Mouse (Mus musculus) heart, adult 8-10 months (tissue): ENCODE results near the gene Pigf. TPM values are rescaled to one million over a fixed set of nuclear protein-coding genes. Genes with fewer than 3 reads are reported as not detected.
"Not testable (repeated sequence)": the region's sequence is repeated elsewhere in the genome, so short reads cannot be mapped to it uniquely, and the experiment has no call there.

Experiments used
- DNase-seq: peaks from one replicate; pipeline ENCODE4 v3.0.0; 2022; ENCODE audit warnings: low spot score
- total RNA-seq, 4 experiments: library from RNA; stranded (reverse); gene quantifications; 2 replicates each; pipeline ENCODE4 v1.2.4; 2022

Pigf gene
- total RNA-seq, result 1 to 10 TPM; 2.0 to 4.1 (median 3.5) TPM

DNA sequence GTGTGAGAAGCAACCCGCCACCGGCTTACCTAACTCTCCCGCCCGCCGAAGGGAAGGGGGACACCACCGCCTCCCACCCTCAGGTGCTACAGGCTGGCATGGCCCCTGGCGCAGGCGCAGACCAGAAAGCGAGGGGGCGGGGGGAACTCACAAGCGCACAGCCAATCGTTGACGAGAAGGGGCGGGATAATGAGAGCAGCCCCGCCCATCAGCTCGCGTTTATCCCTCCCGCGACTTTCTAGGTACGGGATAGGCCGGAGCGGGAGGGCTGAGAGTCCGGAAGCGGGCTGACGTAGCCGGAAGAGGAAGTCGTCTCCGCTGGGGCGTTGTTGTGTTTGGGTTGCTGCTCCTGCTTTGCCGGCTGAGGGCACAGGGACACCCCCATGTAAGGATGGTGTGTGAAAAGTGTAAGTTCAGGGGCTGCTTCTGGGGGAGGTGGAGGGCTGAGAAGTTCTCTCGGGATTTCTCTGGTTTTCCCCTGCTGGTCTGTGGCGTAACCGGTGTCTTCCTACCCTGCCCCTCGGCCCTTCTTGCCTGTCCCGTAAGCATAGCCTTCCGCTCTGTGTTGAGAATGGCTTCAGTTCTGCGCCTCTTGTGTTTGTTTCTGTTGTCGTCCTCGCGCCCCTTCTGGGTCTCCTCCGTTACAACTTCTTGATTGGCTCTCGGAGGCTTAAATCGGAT, at the start of gene Pigf, which contains the start of gene Cript:
Gene Pigf (minus strand): TSS at position 138 of the 681 bp plus-strand sequence.
Gene Cript (plus strand): TSS at position 282 of the 681 bp plus-strand sequence.
- DNase-seq, result peak; percentile 98

- DNase-seq, result no peak
Observed at GRCm38 (mm10) chr17:87073470-87073869, 48.3 kb upstream of the Pigf start.

DNA sequence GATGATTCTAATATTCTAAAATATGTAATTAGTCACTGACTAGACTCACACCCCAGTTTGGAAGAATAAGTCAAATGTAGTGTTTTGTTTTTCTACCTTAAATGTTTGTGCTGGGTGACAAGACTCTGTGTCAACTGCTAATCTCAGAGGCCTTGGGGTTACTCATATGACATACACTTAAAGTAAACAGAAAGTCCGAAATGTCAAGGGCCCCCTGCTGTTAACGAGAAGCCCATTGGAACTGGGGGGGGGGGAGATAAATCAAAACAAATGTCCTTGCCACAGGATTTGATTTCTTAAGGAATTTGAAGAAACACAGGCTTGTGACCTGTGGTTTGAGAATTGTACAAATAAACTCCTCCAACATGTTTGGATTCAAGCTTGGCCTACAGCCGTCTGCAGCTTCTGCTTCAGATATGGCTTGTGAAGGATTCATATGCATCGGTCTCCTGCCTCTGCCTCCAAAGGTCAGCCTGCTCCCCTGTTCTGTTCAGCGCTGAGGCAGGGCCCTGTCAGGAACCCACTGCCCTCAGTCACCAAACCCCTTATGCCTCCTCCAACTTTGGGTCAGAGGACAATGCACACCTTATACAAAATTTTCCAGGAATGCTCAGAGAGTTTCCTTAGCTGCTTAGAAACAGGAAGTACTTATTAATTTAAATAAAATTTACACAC, 47.7 kb upstream of the Pigf start:
- no peak for DNase-seq

- DNase-seq, result not testable (repeated sequence)
Observed at GRCm38 (mm10) chr17:87072183-87072582, 47.0 kb upstream of the Pigf start.

- DNase-seq, result no peak
Observed at GRCm38 (mm10) chr17:87068997-87069396, 43.8 kb upstream of the Pigf start.

DNA sequence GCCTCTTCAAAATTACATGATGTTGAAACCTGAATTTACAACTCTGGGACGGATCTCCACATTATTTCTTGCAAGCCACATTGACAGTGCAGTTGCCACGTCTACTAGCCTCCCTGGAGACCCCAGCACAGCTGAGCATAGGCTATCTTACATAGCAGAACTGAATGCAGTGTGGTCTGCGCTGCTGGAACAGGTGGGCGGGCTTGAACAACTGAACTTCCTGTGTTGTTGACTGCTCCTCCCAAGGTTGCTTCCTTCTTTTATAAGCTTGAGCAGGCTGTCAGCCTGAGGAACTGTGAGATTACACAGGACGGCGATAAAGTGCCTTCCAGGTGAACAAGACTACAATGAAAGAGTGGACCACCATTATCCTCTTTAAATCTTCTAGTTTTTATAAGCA, 38.8 kb upstream of the Pigf start:
- no peak for DNase-seq

DNA sequence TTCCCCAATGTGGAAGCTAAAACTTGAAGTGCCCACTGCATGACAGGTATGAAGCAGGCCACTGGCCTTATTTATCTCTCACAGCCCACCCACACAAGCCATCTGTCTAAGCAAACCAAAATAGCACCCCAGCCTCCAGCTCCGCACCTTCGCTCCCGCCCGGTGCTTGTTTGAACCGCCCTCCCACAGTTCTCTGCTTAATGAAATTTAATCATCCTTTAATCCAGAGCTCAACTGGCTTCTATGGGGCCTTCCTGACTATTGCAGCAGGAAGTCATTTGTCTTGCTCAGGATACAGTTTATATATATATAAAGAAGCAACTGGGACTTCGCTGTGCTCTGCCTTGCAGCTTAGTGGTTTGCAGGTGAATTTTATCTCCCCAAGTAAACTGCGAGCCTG, 38.3 kb upstream of the Pigf start:
- no peak for DNase-seq

DNA sequence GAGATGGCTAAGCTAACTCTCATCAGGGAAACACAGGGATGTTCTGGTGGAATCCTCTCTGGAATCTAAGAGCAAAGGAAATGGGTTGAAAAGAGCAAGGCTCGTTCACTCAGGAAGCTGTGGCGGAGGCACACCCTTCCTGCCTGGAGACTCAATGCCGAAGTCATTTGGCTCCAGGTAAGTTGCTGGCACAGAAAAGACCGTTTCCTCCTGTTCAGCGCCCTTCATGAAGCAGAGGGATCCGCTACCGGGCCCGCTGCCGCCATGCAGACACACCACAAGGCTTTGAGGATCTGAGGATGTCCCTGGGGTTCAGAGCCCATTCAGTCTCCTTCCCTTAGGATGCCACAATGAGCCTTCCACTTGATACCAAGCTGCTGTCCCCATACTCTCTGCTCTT, 37.4 kb upstream of the Pigf start:
- peak; percentile 48 for DNase-seq

DNA sequence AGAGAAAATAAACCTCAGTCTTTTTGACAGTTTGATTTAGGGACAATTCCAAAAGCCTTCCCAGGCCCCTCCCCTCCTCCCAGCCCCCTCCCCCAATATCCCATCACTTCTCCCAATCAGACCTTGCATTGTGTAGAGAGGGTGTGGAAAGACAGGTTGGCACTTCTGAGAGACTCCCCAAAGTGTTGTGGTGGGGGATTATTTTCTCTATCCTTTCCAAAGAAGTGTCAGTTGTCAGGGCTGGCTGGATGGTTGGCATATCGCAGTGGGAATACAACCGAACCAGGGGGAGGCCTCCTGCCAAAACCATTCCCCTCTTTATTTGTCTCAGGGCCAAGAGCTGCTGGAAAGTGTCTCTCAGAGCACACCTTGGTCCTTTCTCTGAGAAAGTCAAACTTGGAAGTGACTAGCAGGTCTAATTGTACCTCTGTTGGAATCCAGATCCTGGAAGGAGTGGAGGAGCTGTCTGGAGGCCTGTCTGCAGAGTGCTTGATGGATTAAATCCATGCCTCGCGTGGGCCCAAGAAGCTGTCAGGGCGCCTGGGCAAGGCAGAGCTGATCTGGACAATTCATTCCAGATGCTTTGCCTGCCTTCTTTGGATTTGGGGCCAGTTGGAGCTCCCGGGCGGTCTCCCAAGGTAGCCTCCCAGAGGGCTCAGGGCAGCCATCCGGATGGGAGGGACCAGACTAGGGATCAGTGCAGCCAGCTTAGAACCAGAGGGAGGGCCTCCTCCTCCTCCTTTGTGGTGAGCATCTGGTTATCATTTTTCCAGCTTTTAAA, 32.5 kb upstream of the Pigf start:
- DNase-seq, result peak; percentile 51

DNA sequence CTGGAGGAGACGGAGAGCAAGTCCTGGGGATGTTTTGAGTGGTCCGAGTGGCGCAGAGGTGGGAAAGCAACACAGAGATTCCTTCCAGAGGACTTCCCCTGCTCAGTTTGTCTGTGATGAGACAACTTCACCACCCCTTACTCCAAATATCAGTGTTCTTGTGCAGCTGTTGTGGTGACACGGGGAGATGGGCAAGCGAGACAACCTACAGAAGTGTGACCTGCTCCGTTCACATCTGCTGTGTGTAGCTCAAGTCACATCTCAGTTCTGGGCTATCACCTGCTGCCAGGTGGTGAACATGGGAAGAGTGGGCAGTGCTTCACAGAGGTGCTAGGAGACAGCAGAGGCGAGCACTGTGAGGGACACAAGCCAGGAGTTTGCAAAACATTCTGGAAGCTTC, 31.6 kb upstream of the Pigf start:
- DNase-seq, result no peak

DNA sequence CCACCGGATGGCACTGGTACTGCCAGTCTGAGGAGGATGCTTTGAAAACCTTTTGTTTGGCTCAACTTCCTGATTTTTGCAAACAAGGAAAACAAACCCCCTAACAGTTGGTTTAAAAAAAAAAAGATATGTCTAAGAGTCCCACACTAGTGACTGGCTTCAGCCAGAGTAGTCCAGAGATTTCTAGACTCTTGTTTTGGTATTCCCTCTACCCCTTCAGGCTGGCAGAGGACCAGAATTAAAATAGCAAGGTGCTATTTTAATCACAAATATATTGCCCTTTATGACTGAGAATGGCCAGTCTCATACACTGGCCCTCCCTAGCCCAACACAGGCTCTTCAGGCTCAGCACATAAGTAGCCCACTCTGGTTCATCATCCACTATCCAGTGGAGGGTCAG, 30.5 kb upstream of the Pigf start:
- DNase-seq, result peak; percentile 18

DNA sequence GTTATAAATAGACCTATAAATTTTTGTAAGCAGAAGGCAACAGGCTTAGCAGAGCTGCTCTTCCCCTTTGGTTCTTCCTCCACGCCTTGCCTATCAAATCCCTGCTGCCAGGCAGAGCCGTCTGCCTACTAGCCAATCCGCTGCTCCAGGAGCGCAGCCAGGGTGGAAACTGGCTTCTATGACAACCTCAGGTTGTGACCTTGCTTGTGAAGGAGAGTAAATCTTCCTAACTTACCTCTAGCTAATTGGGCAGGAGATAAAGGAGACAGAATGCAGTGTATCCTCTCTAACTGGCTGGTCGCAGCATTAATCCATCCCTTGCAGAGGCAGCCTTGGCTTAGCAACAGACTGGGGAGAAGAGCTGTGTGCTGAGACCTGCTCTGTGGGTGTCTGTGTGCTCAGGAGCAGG, 29.8 kb upstream of the Pigf start:
- DNase-seq, result peak; percentile 37

DNA sequence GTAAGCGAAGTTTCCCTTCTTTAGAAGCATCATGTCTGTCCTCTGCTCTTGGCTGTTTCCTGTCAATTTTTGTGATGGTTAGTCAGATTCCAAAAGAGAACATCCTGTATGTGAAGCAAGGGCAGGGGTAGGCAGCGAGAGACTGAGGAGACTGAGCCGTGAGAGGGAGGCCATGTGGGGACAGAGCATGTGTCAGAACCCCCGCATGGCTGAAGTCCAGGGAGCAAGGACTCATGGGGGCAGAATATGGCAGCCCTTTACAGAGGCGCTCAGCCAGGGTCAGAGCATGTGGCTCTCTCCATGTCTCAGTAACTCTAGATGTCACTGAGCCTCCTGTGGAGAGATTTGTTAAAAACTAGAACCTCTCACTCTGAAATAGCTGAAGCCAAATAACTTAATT, 28.7 kb upstream of the Pigf start:
- no peak for DNase-seq

GRCm38 (mm10) chr17:87052432-87052831, 27.2 kb upstream of the Pigf start:
- no peak for DNase-seq

GRCm38 (mm10) chr17:87051652-87052051, 26.4 kb upstream of the Pigf start:
- DNase-seq, result no peak

DNA sequence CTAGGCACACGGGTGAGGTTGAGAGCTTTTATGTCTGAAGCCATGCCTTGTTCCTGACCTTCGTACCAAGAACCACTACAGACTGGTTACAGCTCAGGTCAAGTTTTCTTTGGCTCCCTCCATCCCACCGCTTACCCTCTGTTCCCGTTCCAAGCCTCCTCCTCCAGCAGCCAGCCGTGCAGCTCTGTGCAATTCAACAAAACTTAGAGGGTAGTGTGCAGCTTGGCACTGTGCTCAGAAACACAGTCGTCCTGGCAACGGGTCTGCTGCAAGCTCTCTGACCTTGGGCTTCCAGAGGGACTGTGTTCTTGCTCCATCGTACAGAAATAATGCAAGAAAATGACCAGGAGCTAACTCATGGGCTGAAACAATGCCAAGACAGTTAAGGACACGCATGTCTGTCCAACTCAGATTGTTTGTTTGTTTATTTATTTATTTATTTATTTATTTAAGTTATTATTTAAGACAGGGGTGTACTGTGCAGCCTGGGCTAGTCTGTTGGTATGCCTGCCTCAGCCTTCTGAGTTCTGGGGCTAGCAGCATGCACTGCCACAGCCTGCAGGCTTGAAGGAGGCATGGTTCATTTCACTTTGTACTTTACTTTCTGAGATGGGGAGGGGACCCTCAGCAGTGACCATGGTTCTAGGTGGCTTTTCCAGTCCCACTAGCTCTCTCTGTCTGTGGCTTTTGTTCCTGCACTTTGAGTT, 25.4 kb upstream of the Pigf start:
- peak; percentile 24 for DNase-seq

DNA sequence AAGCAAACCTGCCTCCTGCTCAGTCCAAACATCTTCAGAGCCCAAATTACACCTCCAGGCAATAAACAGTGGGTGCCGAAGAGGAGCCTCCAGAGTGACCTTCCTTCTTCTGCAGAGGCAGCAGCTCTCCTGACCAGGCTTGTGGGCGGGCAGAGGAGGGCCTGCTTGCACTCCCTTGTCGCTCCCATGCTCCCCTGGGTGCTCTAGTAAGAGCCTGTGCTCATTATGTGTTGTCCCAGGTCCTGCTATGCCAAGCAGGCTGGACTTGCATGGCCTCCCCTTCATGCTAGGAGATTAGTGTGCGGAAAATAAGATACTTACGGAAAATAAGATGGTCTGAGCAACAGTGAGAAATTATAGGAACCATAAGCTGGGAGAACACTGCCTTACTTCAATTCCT, 24.5 kb upstream of the Pigf start:
- no peak for DNase-seq

GRCm38 (mm10) chr17:87044796-87045195, 19.6 kb upstream of the Pigf start:
- DNase-seq, result no peak

GRCm38 (mm10) chr17:87044364-87044763, 19.2 kb upstream of the Pigf start:
- DNase-seq, result peak; percentile 89

GRCm38 (mm10) chr17:87041739-87042138, 16.5 kb upstream of the Pigf start:
- no peak for DNase-seq

DNA sequence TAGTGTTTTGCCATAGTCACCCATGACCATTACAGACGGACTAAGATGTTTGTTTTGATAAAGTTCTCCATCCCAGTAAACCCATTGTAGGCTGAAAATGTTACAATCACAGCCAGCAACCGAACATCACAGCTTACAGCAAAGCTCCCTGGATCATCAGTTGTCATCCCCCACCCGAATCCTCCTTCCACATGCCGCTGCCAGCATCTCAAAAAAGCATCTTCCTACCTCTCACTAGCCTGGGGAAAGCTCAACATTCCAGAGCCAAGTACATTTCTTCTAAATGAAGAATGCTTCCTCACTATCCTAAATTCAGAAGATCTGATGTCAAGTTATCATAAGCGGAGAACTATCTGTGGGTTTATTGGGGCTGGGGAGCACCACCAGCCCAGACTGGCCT, 13.3 kb upstream of the Pigf start:
- no peak for DNase-seq
